Mouse (Mus musculus) retina, adult 2 months (tissue): ENCODE results near the gene Tenm4.
A peak's percentile ranks its signal among the peaks of the same experiment; 100 is the strongest.
"Not testable (repeated sequence)": the region's sequence is repeated elsewhere in the genome, so short reads cannot be mapped to it uniquely, and the experiment has no call there.

Source experiments
- DNase-seq: peaks from one replicate; pipeline ENCODE4 v3.0.0-alpha.2; 2012; ENCODE audit warnings: low read depth, low spot score

The Tenm4 gene

DNA sequence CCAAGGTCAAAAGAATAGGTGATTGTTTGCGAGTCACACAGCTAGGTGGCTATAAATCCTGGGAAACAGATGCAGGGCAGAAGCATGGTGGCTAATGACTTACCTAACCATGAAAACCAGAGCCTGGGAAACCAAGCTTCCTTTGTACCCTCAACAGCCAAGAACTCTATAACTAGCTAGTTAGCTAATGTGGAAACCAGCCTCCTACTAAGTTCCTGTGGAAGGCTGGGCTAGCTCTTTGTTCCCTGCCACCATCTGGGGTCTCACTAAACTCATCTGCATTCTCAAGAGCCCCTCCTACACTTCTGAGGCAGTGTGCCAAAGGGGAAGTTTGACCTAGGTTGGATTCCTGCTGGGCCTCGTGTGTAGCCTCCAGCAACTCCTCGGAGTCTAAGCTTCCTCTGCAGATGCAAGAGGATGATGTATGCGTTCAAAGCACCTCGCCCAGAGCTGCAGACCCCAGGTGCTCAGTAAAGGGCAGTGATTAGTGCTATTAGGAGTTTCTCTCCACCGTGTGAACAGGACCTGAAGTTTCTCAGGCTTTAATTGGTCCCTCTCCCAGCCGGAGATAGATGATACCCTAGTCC, 719.1 kb downstream of the Tenm4 start:
- no peak for DNase-seq

DNA sequence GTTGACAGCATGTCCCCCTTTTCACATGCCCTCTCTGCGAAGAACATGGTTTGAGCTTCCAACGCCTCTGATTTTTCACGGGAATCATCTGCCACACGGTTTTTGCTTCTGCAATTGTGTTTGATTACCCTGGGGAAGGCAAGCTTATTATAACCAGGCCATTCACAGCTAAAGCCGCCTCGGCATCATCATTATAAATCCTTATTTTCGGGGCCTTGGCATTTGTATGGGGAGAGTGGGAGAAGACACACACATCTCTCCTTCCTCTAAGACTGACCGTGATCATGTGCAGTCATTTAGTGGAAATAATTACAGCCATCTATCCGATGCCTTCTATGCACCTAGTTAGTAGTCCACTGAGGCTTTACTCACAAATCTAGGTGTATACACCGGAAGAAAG, 719.9 kb downstream of the Tenm4 start:
- no peak for DNase-seq

DNA sequence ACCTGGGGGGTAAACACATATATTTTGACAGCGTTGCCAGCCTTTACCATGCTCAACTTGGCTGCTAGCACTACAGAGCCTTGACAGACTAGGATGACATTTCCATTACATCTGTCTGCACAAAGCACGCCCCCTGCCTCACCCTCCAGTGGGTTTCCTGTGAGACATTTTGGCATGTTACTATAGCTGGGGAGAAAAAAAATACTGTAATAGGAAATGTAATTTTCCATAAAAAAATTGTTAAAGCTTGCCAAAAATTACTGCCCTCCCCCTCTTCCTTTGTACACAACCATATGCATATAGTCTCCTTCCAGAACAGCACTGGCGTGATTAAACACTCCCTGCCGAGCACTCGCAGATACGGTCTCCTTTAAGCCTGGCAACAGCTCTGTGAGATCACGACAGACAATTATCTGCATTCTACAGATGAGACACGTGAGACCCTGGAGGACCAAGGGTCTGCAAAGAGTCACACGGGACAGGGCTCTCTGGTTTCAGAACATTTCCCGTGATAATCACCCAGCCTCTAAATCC, 728.1 kb downstream of the Tenm4 start:
- no peak for DNase-seq

- DNase-seq = no peak
Observed at GRCm38 (mm10) chr7:96902183-96902582, 731.1 kb downstream of the Tenm4 start.

GRCm38 (mm10) chr7:96903088-96903985, 732.3 kb downstream of the Tenm4 start:
- DNase-seq = no peak

GRCm38 (mm10) chr7:96904442-96904841, 733.4 kb downstream of the Tenm4 start:
- DNase-seq = no peak

DNA sequence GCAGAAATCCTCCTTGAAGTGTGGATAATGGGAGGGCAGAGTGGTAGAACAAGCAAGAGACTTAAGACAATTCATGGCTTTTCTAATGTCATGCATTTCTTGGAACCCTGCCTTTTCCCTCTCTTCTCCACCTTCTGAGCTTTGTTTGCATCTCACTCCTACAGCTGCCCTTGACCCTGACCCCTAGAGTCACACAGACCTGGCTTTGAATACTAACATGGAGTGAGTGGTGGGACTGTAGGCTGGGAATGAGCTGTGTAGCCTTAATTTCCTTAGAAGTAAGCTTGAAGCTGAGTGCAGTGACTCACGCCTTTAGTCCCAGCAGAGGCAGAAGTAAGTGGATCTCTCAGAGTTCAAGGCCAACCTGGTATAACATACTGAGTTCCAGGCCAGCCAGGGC, 733.9 kb downstream of the Tenm4 start:
- DNase-seq = no peak

DNA sequence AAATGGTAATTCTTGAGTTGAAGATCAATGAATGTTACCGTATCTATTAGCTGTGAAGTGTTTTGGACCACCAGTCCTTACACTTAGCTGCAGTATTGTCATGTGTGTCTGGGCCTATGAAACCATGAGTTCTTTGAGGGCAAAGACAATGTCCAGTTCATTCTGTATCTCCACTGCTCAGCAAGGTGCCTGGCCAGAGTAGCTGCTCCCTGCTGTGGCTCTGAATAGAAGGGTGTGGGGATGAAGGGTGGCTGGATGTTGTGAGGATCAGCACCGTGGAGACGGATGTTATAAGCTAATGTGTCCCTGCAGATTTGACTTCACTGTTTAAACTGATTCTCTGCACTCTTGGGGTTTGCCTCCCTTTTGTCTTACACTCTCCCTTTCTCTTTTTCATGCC, 734.4 kb downstream of the Tenm4 start:
- DNase-seq = no peak

DNA sequence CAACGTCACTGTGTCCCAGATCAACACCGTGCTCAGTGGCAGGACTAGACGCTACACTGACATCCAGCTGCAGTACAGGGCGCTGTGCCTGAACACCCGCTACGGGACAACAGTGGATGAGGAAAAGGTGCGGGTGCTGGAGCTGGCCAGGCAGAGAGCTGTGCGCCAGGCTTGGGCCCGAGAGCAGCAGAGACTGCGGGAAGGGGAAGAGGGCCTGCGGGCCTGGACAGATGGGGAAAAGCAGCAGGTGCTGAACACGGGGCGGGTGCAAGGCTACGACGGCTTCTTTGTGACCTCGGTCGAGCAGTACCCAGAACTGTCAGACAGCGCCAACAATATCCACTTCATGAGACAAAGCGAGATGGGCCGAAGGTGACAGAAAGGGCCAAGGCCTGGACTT, 735.2 kb downstream of the Tenm4 start:
- DNase-seq = no peak

DNA sequence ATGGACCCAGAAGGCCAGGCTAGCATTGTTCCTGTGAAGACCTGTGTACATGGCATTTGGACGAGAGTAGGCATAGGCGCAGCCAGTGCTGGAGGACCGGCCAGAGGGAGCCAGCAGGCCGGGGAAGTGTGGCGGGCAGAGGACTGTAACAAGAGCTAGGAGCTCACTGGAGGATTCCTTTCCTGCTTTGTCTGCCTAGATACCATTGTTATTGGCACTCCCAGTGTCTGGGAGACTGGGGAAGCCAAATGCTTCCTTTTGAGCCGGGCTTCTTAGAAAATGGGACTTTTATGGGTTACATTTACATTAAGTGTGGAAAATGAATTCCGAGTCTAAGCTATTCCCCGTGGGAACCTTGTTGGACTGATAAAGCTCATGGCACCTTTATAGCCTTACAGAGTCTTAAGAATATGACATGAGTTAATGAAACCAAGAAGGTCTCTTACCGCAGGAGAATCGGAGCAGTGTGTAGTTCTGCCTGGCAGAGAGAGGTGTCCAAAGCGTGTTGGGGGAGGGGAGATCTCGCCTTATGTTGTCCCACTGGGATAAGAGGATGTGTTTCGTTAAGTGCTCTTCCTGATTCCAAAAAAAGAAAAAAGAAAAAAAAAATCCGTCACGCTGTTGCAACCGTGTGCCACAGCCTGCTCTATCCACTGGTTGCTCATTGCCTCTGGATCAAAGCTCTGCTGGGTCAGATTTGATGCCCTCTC, 737.1 kb downstream of the Tenm4 start:
- DNase-seq = no peak

DNA sequence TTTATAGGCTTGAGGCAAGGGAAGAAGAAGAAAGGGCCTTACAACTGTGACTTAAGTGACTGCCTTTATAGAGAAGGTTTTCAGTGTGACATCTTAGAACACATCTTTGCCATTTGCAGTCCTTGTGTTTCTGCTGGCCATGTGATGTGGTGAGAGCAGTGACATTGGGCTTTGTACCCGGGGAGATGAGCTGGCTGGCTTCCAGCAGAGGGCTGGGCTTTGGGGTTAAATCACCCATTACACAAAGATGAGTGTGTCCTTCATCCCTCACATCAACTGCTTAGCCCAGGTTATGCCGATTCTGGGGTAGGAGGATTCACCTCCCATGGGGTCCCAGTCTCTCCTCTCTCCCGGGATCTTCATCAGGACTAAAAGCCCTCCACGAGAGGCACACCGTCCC, 738.8 kb downstream of the Tenm4 start:
- no peak for DNase-seq

DNA sequence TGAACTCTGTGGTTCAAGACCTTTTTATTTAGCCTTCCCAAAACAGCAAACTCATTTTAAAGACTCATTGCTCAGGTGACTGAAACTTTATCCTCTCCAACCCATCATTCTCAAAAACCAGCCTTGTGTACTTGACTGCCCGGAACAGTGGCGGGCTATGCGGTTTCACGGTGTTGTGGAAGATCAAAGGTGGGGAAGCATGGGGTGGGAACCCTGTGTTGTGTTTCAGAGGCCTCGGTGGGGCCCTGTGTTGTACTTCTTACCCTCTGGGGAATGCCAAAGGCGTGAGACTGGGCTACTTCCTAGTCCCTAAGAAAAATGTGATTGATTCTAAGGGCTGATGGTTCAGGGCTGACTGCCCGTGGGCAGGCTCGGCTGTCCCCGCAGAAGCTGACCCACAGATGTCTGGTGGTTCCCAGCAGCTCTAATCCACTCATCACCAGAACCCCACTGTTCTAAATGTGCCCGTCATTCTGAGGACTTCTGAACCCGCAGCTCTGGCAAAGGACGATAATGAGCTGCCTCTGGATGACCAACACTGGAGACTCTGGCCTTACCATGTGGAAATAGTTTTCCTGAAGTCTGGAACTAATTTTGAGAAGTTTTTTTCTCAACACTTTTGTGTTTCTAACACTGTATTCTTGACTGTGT, 739.4 kb downstream of the Tenm4 start:
- no peak for DNase-seq

GRCm38 (mm10) chr7:96914031-96914430, 743.0 kb downstream of the Tenm4 start:
- DNase-seq = peak; percentile 55

DNA sequence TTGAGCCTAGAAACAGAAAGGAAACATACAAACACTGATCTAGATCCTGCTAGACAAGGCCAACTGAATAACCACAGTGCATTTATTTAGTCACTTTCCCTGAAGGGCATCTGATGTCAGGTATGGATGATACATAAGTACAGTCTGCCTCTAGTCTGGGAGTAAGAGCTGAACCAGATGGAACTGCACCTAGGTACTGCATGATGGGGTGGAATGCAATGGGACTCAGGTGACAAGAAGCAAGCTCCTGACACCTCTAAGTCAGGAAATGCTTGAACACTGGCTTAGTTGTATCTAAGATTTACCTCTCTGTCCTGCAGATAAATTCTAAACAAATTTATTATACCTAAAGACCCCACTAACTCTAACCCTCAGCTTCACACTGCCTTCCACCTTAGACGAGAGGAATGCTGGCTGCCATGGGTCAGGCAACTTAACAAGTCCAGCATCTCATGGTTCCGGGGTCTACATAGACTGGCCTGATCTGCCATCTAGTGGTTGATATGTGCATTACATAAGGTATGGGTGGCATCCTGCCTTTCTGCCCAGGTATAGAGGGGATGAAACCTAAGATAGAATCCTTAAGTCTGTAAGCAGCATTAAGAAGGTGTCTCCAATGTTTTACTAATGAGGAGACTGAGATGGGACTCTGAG, 744.5 kb downstream of the Tenm4 start:
- DNase-seq = peak; percentile 50

GRCm38 (mm10) chr7:96920447-96921095, 749.5 kb downstream of the Tenm4 start:
- DNase-seq = no peak

DNA sequence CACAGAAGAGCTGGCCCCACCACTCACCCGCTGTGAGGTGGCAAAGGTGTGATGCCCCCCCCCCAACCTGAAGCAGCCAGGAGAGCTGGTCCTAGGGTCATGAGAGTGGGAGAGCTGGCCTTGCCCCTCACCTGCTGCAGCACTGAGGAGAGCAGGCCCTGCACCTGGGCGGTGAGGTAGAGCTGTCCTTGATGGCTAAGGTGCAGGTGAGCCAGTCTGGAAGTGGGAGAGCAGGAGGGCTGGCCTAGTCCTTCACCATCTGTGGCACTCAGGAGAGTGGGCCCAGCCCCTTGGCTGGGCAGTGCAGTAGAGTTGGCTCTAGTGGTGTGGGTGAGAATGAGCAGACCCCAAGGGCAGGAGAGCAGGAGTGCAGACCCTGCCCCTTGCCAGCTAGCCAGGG, 751.9 kb downstream of the Tenm4 start:
- DNase-seq = no peak

DNA sequence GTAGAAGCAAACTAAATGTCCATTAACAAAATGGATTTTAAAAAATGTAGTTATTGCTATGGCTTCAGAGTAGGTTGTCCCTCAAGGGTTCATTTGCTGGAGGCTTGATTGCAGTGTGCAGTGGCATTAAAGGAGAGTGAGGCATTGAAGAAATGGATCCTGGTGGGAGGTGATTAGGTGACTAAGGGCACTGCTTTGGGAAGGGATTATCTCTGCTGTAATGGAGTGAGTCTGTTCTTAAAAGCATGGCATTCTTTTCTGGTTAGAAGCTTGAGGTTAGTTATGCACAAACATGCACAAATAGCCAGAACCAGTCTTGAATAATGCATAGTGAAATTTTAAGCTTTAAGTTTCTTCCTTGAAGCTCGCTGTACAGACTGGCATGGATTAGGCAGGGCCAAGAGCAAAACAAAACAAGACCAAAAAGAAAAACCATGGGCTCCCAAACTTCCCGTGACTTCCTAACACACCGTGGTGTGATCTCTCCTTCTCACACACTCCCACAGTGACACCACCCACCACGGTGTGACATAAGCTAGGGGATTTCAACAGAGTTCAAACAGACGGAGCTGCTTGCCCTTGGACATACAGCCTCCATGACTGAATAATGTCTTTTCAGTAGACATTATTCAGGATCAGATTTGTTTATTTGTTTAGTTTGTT, 772.8 kb downstream of the Tenm4 start:
- no peak for DNase-seq

- DNase-seq = not testable (repeated sequence)
Observed at GRCm38 (mm10) chr7:96946501-96946900, 775.5 kb downstream of the Tenm4 start.

DNA sequence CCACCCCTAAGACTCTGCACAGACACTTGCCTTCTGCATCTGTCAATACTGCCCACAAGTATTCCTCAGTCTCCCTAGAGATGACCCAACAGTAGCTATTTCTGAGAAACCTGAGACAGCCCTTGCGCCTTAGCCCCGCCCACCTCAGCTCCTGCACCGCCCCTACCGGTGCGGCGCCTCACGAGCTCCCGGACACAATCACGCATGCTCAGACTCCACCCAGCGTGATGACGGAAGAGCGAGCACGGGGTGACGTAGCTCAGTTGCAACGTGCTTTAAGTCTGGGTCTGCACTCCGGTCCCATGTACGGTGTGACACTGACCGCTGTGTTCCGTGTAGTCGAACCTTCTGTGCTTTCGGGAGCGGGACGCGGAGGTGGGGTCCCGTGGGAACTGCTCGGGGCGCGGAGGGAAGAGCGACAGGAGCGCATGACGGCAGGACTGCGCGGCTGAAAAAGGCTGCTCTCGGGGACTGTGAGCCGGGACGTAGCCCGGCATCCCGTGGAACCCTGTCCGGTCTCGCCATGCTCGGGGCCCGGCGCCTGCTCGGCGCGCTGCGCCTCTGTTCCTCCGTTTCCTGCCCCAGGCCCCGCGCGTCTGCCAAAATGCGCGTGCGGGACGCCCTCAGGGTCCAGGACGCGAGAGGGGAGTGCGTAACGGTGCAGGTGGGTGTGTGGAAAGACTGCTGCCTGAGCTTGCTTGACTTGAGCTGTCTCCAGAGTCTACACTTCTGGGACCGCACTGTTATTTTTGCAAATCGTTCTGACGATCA, 780.4 kb downstream of the Tenm4 start, which contains the start of gene Nars2:
Nars2 (plus strand) TSS at position 225 of the 771 bp plus-strand sequence.
- DNase-seq = peak; percentile 93
